Mouse (Mus musculus): ENCODE results near the gene Fxyd6.

GRCm38 (mm10) chr9:45376883-45377282 is 6.9 kb downstream of the Fxyd6 start:
- no peak for TF ChIP-seq MAFK (IDR thresholded peaks at IDR 0.05; ENCODE audit: insufficient read depth, low read depth, low read length)
- no peak for TF ChIP-seq HCFC1 (IDR thresholded peaks at IDR 0.05; ENCODE audit: borderline replicate concordance, insufficient read depth, low read length)

Data from ES-E14 (cell line).